Mouse (Mus musculus) activated CD4-positive, CD25-positive, alpha-beta regulatory T cell, adult 9 weeks (primary cell): ENCODE data around the gene Vash2. TPM values are rescaled to one million over a fixed set of nuclear protein-coding genes. Genes with fewer than 3 reads are reported as not detected.

Experiments
- polyA plus RNA-seq: library from polyadenylated mRNA; unstranded; fragments of 100-300 nt; shearing (Covaris generic); gene quantifications from one replicate; pipeline ENCODE4 v1.2.1, GENCODE M21; 2017

Gene Vash2
- 0.13 TPM for polyA plus RNA-seq

GRCm38 (mm10) chr1:190979100-190979563, at the start of gene Vash2:
TSS of gene Vash2 (minus strand) at chr1:190979296.

GRCm38 (mm10) chr1:191026021-191026713, 47.1 kb upstream of the Vash2 start, which contains the start of gene Flvcr1:
TSS of gene Flvcr1 (minus strand) at chr1:191026158.

GRCm38 (mm10) chr1:190924812-190925211, 54.3 kb downstream of the Vash2 start, which contains the start of gene Angel2:
TSS of gene Angel2 (plus strand) at chr1:190925112.

GRCm38 (mm10) chr1:190911415-190912123, 67.5 kb downstream of the Vash2 start, which contains the start of gene Rps6kc1:
TSS of gene Rps6kc1 (minus strand) at chr1:190911770.

Other genes with a start within 250 kb of the Vash2 start
- gene Rps6kc1, start 67.5 kb downstream of the Vash2 start, polyA plus RNA-seq, result 14.2 TPM
- gene Angel2, start 54.2 kb downstream of the Vash2 start, polyA plus RNA-seq, result 83.0 TPM
- gene Flvcr1, start 46.9 kb upstream of the Vash2 start, polyA plus RNA-seq, result 6.7 TPM
- not detected for gene Spata45, start 57.3 kb upstream of the Vash2 start, polyA plus RNA-seq
- 13.0 TPM for gene Tatdn3, start 83.6 kb upstream of the Vash2 start, polyA plus RNA-seq
- 3.3 TPM for gene Nsl1, start 83.7 kb upstream of the Vash2 start, polyA plus RNA-seq
- not detected for gene Batf3, start 118.6 kb upstream of the Vash2 start, polyA plus RNA-seq
- gene Fam71a, start 185.5 kb upstream of the Vash2 start, polyA plus RNA-seq, result not detected
- gene Atf3, start 238.7 kb upstream of the Vash2 start, polyA plus RNA-seq, result 0.23 TPM